ENCODE assay signal across 13 mouse cellular contexts in the genomic region with DNA sequence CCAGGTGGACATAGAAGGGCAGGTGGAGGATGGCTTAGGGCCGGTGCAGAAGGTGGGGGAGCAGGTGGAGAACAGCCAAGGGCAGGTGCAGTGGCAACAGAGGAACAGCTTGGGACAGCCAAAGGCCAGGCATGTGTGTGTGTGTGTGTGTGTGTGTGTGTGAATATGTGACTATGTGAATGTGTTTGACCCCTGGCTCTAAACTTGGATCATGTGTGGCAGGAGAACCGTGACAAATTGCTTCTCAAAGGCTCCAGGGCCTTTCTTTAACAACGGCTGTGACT.
DNase-seq lines count a peak whose midpoint lies in the region; ATAC-seq lines count a peak whose summit lies in the region.
"Had no signal": no experiment of that assay in that cellular context is flagged by ENCODE, and none has a peak within 500 bp of the region (broad histone marks: within the 10 kb centered on the region; RNA-seq: fewer than 3 reads in every experiment).

No protein-coding gene starts in this region.

- no peak overlapping the region for H3K4me3 ChIP-seq in midbrain, embryonic 14.5 days (replicated peaks; ENCODE audit: low read depth, low read length)
- H3K4me3 ChIP-seq in midbrain, embryonic 16.5 days (ENCODE audit: low read depth, low read length) = no peak overlapping the region
- no peak overlapping the region for H3K4me3 ChIP-seq in hindbrain, embryonic 13.5 days
- H3K4me3 ChIP-seq: hindbrain, embryonic 10.5 days; intestine, embryonic 15.5 days; liver, embryonic 13.5 days; midbrain, embryonic 10.5 days had no signal

- ATAC-seq in cerebellum, adult (ENCODE audit: insufficient number of reproducible peaks, low FRiP score, low TSS enrichment) = no peak
- ATAC-seq in midbrain, embryonic 14.5 days (ENCODE audit: low FRiP score, low TSS enrichment) = no peak
- ATAC-seq in midbrain, embryonic 16.5 days = no peak
- no peak for ATAC-seq in hindbrain, embryonic 13.5 days (ENCODE audit: low FRiP score)
- ATAC-seq: intestine, embryonic 15.5 days had no signal

- WGBS in midbrain, embryonic 14.5 days = 61% methylated on average over 3 of the region's 3 CpGs
- 72% methylated on average over 3 of the region's 3 CpGs for WGBS in midbrain, embryonic 16.5 days
- WGBS in hindbrain, embryonic 13.5 days = 52% methylated on average over 3 of the region's 3 CpGs

- no peaks in the 10 kb centered on the region for H3K36me3 ChIP-seq in midbrain, embryonic 14.5 days (ENCODE audit: control insufficient read depth, insufficient read depth, low read length)
- no peaks in the 10 kb centered on the region for H3K36me3 ChIP-seq in midbrain, embryonic 16.5 days (ENCODE audit: control insufficient read depth, insufficient read depth, low read length)
- no peaks in the 10 kb centered on the region for H3K36me3 ChIP-seq in hindbrain, embryonic 13.5 days
- H3K36me3 ChIP-seq: hindbrain, embryonic 10.5 days; intestine, embryonic 15.5 days; liver, embryonic 13.5 days; midbrain, embryonic 10.5 days had no signal

- H3K9me3 ChIP-seq in midbrain, embryonic 14.5 days (ENCODE audit: control insufficient read depth, low read length) = no peaks in the 10 kb centered on the region
- no peaks in the 10 kb centered on the region for H3K9me3 ChIP-seq in midbrain, embryonic 16.5 days (replicated peaks; ENCODE audit: control insufficient read depth, low read length, poor library complexity, severe bottlenecking)
- H3K9me3 ChIP-seq in hindbrain, embryonic 13.5 days = no peaks in the 10 kb centered on the region
- H3K9me3 ChIP-seq: hindbrain, embryonic 10.5 days; intestine, embryonic 15.5 days; liver, embryonic 13.5 days; midbrain, embryonic 10.5 days had no signal

- peak; percentile 13 for DNase-seq in cerebellum, adult 11 months
- no peak for DNase-seq in midbrain, embryonic 14.5 days
- DNase-seq in kidney, adult 9 months = peak; percentile 49
- DNase-seq in gastrocnemius, postnatal 10 days = no peak
- DNase-seq in urinary bladder, adult 18-20 months (ENCODE audit: low spot score in 2 of 2) = no peak
- DNase-seq: liver, embryonic 13.5 days; thymus, adult 18-20 months had no signal

- H3K4me1 ChIP-seq in midbrain, embryonic 14.5 days (ENCODE audit: control insufficient read depth, insufficient read depth, low read length) = no peaks in the 10 kb centered on the region; the same call in 1 of the 2 replicates
- H3K4me1 ChIP-seq in midbrain, embryonic 16.5 days (ENCODE audit: control insufficient read depth, insufficient read depth, low read length) = peaks cover 13% of the 10 kb centered on the region
- H3K4me1 ChIP-seq in hindbrain, embryonic 13.5 days (replicated peaks) = peaks cover 26% of the 10 kb centered on the region
- H3K4me1 ChIP-seq: intestine, embryonic 15.5 days; liver, embryonic 13.5 days had no signal

- no peak overlapping the region for H3K9ac ChIP-seq in midbrain, embryonic 14.5 days (replicated peaks; ENCODE audit: low read length)
- H3K9ac ChIP-seq in midbrain, embryonic 16.5 days (ENCODE audit: low read depth, low read length) = no peak overlapping the region
- no peak overlapping the region for H3K9ac ChIP-seq in hindbrain, embryonic 13.5 days
- H3K9ac ChIP-seq: intestine, embryonic 15.5 days; liver, embryonic 13.5 days had no signal

- H3K27ac ChIP-seq in midbrain, embryonic 14.5 days (replicated peaks; ENCODE audit: low read depth, low read length) = peak overlapping the region; percentile 52
- H3K27ac ChIP-seq in midbrain, embryonic 16.5 days (ENCODE audit: low read length) = no peak overlapping the region
- H3K27ac ChIP-seq in hindbrain, embryonic 13.5 days = no peak overlapping the region
- H3K27ac ChIP-seq: hindbrain, embryonic 10.5 days; intestine, embryonic 15.5 days; liver, embryonic 13.5 days; midbrain, embryonic 10.5 days had no signal

- H3K4me2 ChIP-seq in midbrain, embryonic 14.5 days (ENCODE audit: low read length) = no peak overlapping the region
- H3K4me2 ChIP-seq in midbrain, embryonic 16.5 days (ENCODE audit: low read length) = no peak overlapping the region
- no peak overlapping the region for H3K4me2 ChIP-seq in hindbrain, embryonic 13.5 days
- H3K4me2 ChIP-seq: intestine, embryonic 15.5 days; liver, embryonic 13.5 days had no signal

- no peaks in the 10 kb centered on the region for H3K27me3 ChIP-seq in midbrain, embryonic 14.5 days (ENCODE audit: control insufficient read depth, insufficient read depth, low read length)
- no peaks in the 10 kb centered on the region for H3K27me3 ChIP-seq in midbrain, embryonic 16.5 days (ENCODE audit: control insufficient read depth, insufficient read depth, low read depth, low read length)
- 0 out of 2 replicates have a peak, but pooled peaks cover 3% of the 10 kb centered on the region for H3K27me3 ChIP-seq in hindbrain, embryonic 13.5 days
- H3K27me3 ChIP-seq: intestine, embryonic 15.5 days; liver, embryonic 13.5 days had no signal

Comparison
In these comparisons a context has a peak if more than half of its experiments do, and no peak if none do; other contexts are left out.
1. DNase-seq: peak in cerebellum, adult 11 months (single experiment) and kidney, adult 9 months (single experiment); none in midbrain, embryonic 14.5 days (single experiment), gastrocnemius, postnatal 10 days (single experiment) and urinary bladder, adult 18-20 months (0 of 2).